Mouse (Mus musculus) kidney, adult 2 months (tissue): ENCODE data around the gene Chfr. TPM values are rescaled to one million over a fixed set of nuclear protein-coding genes. Genes with fewer than 3 reads are reported as not detected.
A peak's percentile ranks its signal among the peaks of the same experiment; 100 is the strongest.

ENCODE experiments used
- DNase-seq: peaks from one replicate; pipeline ENCODE4 v3.0.0; 2021
- H3K27ac ChIP-seq: fragments of 200-500 bp; 2 replicates; pipeline ENCODE4 v1.5.1; 2012; ENCODE audit warnings: low read depth, low read length, control low read depth, inconsistent platforms; ENCODE audit not compliant: insufficient read depth
- H3K27me3 ChIP-seq: fragments of 200-500 bp; replicated peaks from 2 replicates; pipeline ENCODE4 v1.6.1; 2012; ENCODE audit warnings: mild to moderate bottlenecking, moderate library complexity, low read length, inconsistent platforms; ENCODE audit not compliant: control insufficient read depth, insufficient read depth
- H3K36me3 ChIP-seq: fragments of 200-500 bp; 2 replicates; pipeline ENCODE4 v1.6.1; 2012; ENCODE audit warnings: mild to moderate bottlenecking, moderate library complexity, low read length, inconsistent platforms; ENCODE audit not compliant: control insufficient read depth, insufficient read depth
- H3K4me1 ChIP-seq: fragments of 200-500 bp; 2 replicates; pipeline ENCODE4 v1.6.1; 2011; ENCODE audit warnings: low read length; ENCODE audit not compliant: control insufficient read depth, insufficient read depth
- H3K4me3 ChIP-seq: fragments of 200-500 bp; 2 replicates; pipeline ENCODE4 v1.5.1; 2011; ENCODE audit warnings: mild to moderate bottlenecking, low read depth, low read length, control low read depth; ENCODE audit not compliant: insufficient read depth
- CTCF ChIP-seq: fragments of 200-500 bp; conservative IDR thresholded peaks from 2 replicates; pipeline ENCODE4 v1.5.1; 2011; ENCODE audit warnings: low read depth, mild to moderate bottlenecking, control low read depth, low read length, moderate library complexity, mixed read lengths; ENCODE audit not compliant: insufficient read depth, insufficient read length
- POLR2A ChIP-seq: fragments of 200-500 bp; IDR thresholded peaks from one replicate; pipeline ENCODE4 v1.6.1; 2011; ENCODE audit warnings: low read depth, low read length, control low read depth
- WGBS: fragments of 180-500 bp; shearing (Covaris S2); methylation state at CpG from one replicate; pipeline ENCODE4 v1.1.7; 2018; 5-methylcytosine and 5-hydroxymethylcytosine counted together
- polyA plus RNA-seq: library from polyadenylated mRNA; depleted of rRNA; stranded (reverse); fragments of >200 nt; gene quantifications from 2 replicates; pipeline ENCODE4 v1.2.3, GENCODE M21; 2012; rRNA removed

The Chfr gene
- polyA plus RNA-seq = 23.2 and 23.5 TPM in 2 replicates

DNA sequence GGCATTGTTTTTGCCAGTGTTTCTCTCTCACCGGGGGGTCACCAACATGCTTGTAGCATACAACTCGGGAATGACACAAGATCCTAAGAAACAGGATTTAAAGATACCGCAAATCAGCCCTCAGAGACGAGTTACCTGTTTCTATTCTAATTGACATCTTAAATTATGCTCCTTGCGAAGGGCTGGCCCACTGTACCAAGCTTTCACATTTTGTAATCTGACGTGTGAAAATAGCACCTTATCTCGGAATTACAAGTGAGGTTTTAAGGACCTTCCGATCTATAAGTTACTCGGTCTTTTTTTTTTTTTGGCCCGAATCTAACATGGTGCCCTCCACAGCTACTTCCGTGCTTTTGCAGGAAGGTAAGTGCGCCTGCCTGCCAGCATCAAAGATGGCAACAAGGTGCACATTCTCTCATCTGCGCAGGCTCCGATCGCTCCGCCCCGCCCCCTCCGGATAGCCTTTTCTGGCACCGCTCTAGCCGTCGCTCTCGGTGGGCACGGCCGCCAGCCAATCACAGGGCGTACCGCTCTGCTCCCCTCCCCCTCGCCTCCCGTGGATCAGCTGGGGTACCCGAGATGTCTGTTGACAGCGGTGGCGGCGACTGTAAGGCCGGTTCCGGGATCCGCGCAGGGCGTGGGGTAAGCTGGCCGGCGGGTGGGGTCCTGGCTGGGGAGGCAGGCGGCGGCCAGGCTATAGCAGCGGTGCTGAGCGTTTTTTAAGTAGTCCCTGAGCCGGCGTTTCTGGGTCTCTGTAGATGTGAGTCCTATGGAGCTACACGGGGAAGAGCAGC, at the start of gene Chfr:
Chfr (plus strand) TSS at position 550 of the 794 bp plus-strand sequence.
- Histone ChIP-seq H3K27ac (peak within 1 kb of the TSS; percentile 39; the same call in 1 of the 2 replicates), H3K4me1 (no peaks in the 10 kb centered on the region), H3K4me3 (peak within 1 kb of the TSS; percentile 77), H3K36me3 (no peaks in the 10 kb centered on the region; the same call in none of the 2 replicates), H3K27me3 (no peaks in the 10 kb centered on the region)
- WGBS = 3% methylated on average over 46 of the region's 46 CpGs
- TF ChIP-seq POLR2A (peak; percentile 59), CTCF (no peak)
- DNase-seq = peak; percentile 99

DNA sequence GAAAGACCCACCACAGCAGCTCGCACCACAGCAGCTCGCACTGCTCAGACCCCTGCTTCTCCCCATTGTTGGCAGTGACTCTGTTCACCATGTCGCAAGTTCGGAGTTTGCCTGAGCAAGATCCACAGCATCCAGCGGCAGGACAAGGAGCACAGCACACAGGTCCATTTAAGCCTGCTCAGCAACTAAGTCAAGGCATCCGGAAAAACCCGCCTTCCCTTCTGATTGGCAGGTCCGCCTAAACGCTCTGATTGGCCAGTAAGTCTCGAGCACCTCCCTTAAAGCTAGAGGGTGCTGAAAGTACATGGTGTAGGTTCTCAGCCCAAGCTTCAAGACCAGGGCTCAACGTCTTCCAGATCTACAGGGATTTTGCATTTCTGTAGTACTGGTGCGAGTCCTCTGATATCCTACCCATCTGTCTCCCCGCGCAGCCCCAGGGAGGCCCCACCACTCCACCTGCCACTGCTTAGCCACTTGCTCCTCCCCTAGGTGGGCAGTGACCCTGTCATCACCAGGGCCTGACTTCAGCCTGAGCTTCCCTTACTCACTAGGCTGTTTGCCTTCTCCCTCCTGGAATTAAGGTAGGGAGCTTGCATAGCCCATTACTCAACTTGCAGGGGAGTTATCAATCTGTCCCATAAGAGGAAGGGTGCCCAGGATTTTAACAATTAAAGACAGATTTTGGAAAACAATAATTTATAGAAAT, 49.3 kb upstream of the Chfr start:
- Histone ChIP-seq H3K27me3 (no peaks in the 10 kb centered on the region), H3K4me3 (no peak overlapping the region), H3K36me3 (no peaks in the 10 kb centered on the region), H3K27ac (no peak overlapping the region), H3K4me1 (no peaks in the 10 kb centered on the region)
- DNase-seq = no peak
- TF ChIP-seq POLR2A = no peak
- TF ChIP-seq CTCF = no peak
- WGBS = 39% methylated on average over 14 of the region's 14 CpGs

DNA sequence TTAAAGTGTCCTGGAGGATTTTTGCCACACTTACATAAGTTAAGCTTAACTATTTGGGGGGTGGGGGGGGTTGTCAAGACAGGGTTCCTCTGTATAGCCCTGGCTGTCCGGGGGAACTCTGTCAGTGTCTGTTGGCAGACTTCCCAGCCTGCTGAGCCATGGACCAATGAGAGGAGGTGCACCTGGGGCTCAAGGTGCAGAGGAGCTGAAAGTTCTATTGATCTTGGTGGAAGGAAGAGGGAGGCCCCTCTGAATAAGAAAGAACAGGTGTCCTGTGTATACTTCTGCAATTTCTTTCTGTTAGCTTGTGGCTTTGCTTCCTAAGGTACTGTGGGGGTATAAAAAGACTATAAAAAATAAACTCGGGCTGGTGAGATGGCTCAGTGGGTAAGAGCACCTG, 44.1 kb upstream of the Chfr start:
- WGBS = 42% methylated on average over 2 of the region's 2 CpGs
- H3K4me3 ChIP-seq = no peak overlapping the region
- TF ChIP-seq CTCF (no peak), POLR2A (no peak)
- DNase-seq = no peak
- no peaks in the 10 kb centered on the region for H3K36me3 ChIP-seq
- H3K27ac ChIP-seq = no peak overlapping the region
- H3K4me1 ChIP-seq = no peaks in the 10 kb centered on the region
- H3K27me3 ChIP-seq = no peaks in the 10 kb centered on the region

DNA sequence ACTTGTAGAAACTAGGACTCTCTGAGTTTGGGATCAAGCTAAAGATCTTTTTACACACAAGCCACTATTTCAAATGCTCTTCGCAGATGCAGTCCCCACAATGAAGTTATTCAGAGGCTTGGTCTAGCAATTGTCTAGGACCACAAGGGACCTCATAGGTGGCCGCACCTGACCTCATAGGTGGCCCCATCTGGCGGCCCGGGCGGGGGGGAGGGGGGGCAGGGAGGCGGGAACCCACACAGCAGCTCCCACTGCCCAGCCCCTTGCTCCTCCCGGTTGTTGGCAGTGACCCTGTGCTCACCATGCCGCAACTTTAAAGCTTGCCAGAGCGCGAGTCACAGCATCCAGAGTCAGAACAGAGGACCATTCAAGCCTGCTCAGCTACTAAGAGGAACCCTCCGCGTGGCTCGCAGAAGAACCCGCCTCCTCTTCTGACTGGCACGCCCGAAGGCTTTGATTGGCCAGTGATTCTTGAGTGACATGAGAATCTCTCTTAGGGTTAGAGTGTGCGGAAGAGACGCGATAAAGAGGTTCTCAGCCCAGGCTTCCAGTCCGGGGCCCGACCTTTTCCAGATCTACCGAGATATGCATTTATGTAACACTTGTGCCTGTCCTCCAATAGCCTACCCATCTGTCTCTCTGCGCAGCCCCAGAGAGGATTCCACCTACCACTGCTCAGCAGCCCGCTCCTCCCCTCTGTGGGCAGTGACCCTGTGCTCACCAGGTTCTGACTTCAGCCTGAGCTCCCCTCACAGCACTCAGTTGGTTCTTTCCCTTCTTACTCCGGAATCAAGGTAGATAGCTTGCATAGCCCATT, 41.4 kb upstream of the Chfr start, which contains the start of gene Gm35315:
Gm35315 (minus strand) TSS at position 391 of the 817 bp plus-strand sequence.
- peak within 1 kb of the TSS; percentile 30 for H3K27ac ChIP-seq
- 2% methylated on average over 25 of the region's 25 CpGs for WGBS
- no peak for TF ChIP-seq POLR2A
- no peak for TF ChIP-seq CTCF
- no peaks in the 10 kb centered on the region for H3K4me1 ChIP-seq
- no peaks in the 10 kb centered on the region for H3K36me3 ChIP-seq
- peak within 1 kb of the TSS; percentile 63 for H3K4me3 ChIP-seq
- H3K27me3 ChIP-seq = no peaks in the 10 kb centered on the region
- DNase-seq = peak; percentile 94

DNA sequence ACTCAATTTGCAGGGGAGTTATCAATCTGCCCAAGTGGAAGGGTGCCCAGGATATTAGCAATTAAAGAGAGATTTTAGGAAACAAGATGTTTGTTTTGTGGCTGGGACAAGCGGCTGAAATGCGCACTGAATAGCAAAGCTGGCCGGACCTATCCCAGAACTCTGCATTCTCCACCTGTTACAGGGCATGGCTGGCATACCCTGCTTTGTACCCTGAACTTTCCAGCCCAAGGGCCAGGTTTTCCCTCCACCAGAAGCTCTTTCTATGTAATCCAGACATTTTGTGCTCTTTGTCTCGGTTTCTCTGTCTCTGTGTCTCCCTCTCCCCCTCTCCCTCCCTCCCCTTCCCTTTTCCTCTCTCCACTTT, 40.8 kb upstream of the Chfr start:
- Histone ChIP-seq H3K4me3 (peak overlapping the region; percentile 63), H3K4me1 (no peaks in the 10 kb centered on the region), H3K27ac (peak overlapping the region; percentile 30), H3K27me3 (no peaks in the 10 kb centered on the region), H3K36me3 (no peaks in the 10 kb centered on the region)
- no peak for TF ChIP-seq POLR2A
- no peak for TF ChIP-seq CTCF
- WGBS = 4% methylated on average over 4 of the region's 4 CpGs
- no peak for DNase-seq

DNA sequence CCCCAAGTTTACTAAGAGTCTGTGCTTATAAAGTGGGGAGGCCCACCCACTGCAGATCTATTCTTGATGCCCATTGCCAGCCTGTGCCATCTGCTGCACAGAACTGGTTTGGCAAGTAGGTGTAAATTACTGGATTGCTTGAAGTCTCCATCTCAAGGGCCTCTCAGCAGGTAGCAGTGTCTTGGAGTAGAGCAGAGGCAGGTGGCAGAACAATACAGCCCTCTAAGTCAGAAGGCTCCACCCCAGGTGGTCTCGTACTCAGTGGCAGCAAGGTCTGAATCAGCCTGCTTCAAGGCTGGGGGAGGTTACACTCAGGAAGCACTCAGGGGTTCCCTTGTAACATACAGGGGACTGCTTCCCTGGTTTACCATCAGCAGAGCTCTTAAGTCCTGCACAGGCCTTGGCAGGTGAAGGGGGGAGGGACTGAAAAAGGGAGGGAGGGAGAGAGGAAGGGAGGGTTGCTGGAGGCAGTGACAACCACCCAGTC, 36.6 kb upstream of the Chfr start:
- H3K4me3 ChIP-seq = no peak overlapping the region
- H3K36me3 ChIP-seq = no peaks in the 10 kb centered on the region
- peaks cover 5% of the 10 kb centered on the region; the same call in 1 of the 2 replicates for H3K4me1 ChIP-seq
- H3K27ac ChIP-seq = no peak overlapping the region
- no peak for DNase-seq
- TF ChIP-seq CTCF (no peak), POLR2A (no peak)
- H3K27me3 ChIP-seq = no peaks in the 10 kb centered on the region
- 63% methylated on average over 1 of the region's 1 CpGs for WGBS
